Mouse (Mus musculus) bone marrow macrophage, adult 2 months (primary cell): Measurements from ENCODE around the gene Hist1h1c. TPM values are rescaled to one million over a fixed set of nuclear protein-coding genes. Genes with fewer than 3 reads are reported as not detected.

Experiments used
- H3K27ac ChIP-seq: 2 replicates; pipeline ENCODE4 v1.5.1; 2012; ENCODE audit warnings: low read depth, low read length; ENCODE audit not compliant: insufficient read depth
- H3K4me1 ChIP-seq: 2 replicates; pipeline ENCODE4 v1.6.1; 2012; ENCODE audit warnings: low read length; ENCODE audit not compliant: control insufficient read depth, insufficient read depth
- H3K4me3 ChIP-seq: 2 replicates; pipeline ENCODE4 v1.5.1; 2012; ENCODE audit warnings: mild to moderate bottlenecking, low read length, moderate library complexity; ENCODE audit not compliant: insufficient read depth
- CTCF ChIP-seq: IDR thresholded peaks from 2 replicates; pipeline ENCODE4 v1.5.1; 2012; ENCODE audit warnings: low read depth, mild to moderate bottlenecking, low read length, moderate library complexity
- POLR2A ChIP-seq: IDR thresholded peaks from 2 replicates; pipeline ENCODE4 v1.6.1; 2012; ENCODE audit warnings: mild to moderate bottlenecking, low read depth, low read length, borderline replicate concordance
- polyA plus RNA-seq: library from polyadenylated mRNA; stranded (reverse); fragments of >200 nt; gene quantifications from 2 replicates; pipeline ENCODE4 v1.2.4, GENCODE M21; 2012; ENCODE audit not compliant: missing spikeins, insufficient read depth, insufficient read length

Gene Hist1h1c
- polyA plus RNA-seq, 1 experiment = 75.5 TPM

DNA sequence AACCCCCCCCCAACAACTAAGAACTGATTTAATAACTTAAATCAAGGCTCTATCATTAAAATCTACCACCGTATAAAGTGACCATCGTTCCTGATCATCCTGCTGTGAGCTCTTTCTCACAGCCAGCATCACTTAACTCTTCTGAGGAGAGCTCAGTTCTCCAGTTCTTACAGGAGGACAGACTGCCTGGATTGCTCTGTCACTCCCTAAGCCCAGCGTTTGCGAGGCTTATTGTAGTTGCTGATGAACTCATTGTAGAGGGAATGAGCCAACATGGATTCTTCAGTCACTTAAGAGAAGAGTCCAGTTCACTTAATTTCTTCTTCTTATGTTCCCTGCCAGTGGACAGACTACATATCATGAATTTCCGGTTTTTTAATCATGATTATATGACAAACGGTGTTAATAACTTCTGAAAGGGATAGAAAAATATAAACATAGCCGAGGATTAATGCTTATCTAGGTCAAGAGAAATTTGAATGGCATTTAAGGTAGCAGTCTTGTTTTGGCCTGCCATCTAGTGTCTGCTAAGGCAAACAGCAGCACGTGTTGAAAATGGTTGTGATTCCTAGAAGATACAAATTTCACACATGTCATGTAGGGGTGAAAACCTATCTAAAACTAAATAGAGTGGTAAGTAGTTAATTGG lies 6.3 kb upstream of the Hist1h1c start:
- TF ChIP-seq POLR2A (no peak), CTCF (no peak)
- H3K4me3 ChIP-seq = no peak overlapping the region

DNA sequence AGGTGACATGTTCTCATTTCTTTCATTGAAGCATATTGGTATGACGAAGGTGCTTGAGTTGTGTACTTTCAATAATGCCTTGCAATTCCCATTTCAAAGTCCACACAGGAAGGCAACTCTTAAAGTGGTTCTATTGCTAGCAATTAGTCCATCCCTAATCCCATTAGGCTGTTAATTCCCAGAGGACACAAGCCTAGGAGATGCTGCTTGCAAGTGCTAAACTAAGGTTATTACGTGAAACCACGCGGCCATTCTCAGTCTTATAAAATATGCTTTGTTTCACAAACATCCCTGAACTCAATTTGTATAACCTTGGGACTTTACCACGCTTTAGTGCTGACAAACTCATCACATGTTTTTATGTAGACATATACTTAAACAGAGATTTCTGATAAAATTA lies 1.5 kb upstream of the Hist1h1c start:
- peaks cover 5% of the 10 kb centered on the region for H3K4me1 ChIP-seq
- H3K4me3 ChIP-seq = no peak overlapping the region
- no peak overlapping the region for H3K27ac ChIP-seq
- TF ChIP-seq POLR2A = no peak
- TF ChIP-seq CTCF = no peak

More for the DNA sequence above, 6.3 kb upstream of the Hist1h1c start:
- Histone ChIP-seq H3K27ac (no peak overlapping the region), H3K4me1 (peaks cover 19% of the 10 kb centered on the region)

DNA sequence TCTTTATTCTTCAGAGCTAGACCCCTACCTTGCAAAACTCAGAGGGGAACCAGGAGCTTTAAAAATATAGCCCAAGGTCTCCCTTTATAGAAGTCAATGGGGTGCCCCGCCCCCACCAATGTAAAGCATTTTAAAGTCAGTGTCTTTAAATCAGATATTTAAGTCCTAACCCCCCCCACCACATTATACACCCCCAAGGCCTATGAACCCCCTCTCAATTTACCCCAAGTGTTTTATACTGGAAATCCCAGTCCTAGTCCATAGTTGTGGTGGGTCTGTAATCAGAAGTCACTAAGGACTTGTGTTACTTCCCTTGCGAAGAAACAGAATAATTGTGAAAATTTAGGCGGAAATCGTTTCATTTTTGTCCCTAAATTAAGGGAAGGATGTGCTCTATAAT lies 567 bp upstream of the Hist1h1c start:
- no peak for TF ChIP-seq POLR2A
- no peak for TF ChIP-seq CTCF
- Histone ChIP-seq H3K4me3 (peak overlapping the region; percentile 51), H3K27ac (peak overlapping the region; percentile 98), H3K4me1 (peaks cover 5% of the 10 kb centered on the region)

DNA sequence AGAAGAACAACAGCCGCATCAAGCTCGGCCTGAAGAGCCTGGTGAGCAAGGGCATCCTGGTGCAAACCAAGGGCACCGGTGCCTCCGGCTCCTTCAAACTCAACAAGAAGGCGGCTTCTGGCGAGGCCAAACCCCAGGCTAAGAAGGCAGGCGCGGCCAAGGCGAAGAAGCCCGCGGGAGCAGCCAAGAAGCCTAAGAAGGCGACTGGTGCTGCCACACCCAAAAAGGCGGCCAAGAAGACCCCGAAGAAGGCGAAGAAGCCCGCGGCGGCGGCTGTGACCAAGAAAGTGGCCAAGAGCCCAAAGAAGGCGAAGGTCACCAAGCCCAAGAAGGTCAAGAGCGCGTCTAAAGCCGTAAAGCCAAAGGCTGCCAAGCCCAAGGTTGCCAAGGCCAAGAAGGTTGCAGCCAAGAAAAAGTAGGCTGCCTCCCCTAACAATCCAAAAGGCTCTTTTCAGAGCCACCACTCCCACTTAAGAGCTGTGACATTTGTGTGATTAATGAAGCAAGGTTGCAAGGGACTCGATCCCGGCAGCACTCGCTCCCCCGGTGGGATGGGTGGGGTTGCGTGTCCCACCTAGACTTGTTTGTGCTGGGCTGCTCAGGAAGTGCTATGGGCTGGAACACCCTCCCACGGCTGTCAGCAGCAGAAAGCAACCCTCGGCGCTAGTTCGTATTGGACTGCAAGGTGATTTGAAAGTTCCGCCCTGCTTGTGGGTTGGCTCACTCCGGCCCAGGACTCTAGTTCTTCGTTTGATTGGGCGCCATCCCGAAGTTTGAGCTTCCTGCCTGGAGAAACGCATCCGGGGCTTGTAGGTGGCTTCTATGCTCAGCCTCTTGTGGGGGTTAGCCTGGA lies 687 bp downstream of the Hist1h1c start:
- Histone ChIP-seq H3K27ac (peak overlapping the region; percentile 98), H3K4me1 (peaks cover 7% of the 10 kb centered on the region), H3K4me3 (peak overlapping the region; percentile 84)
- TF ChIP-seq CTCF (no peak), POLR2A (no peak)

DNA sequence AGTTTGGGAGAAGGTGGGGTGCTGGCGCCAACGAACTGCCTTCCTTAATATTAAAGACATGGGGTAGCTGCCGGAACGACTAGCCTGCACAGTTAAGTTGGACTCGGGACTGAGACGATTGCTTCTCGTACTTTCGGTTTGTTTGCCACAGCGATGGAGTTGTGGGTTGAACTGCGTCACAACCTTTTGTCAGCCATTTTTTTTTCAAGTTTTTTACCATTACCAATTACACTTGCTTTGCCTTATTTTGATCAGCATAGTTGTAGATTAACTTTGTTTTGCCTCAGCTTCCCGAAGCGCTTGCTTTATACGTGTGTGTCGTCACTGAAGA lies 1.3 kb downstream of the Hist1h1c start:
- H3K4me1 ChIP-seq = peaks cover 7% of the 10 kb centered on the region
- peak overlapping the region; percentile 84 for H3K4me3 ChIP-seq
- TF ChIP-seq CTCF (no peak), POLR2A (no peak)
- peak overlapping the region; percentile 98 for H3K27ac ChIP-seq

DNA sequence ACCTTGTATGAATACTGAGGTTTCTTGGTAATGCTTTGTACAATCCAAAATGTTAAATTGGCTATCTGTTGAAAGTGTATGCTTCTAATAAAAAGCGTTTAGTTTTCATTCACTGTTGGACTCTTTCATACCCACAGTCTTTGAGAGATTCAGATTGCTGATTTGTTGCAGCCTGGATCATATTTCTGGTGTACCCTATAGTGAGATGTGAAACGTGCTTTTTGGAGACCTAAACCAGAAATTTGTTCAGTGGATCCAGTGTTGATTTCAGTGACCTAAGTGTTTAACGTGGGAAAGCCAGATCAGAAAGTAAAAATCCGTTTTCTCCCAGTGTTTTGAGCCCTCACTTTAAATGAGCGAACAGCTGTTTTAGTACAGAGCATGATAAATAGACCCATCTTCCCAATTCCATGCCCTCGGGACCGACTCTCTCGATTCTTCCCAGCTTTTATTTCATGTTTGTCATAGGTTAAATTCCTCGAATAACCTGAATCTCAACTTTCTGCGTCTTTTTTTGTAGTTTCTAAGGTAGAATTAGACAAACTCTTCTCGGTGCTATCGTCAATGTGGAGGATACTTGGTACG lies 1.7 kb downstream of the Hist1h1c start:
- TF ChIP-seq POLR2A (no peak), CTCF (no peak)
- H3K4me1 ChIP-seq = peaks cover 7% of the 10 kb centered on the region
- H3K27ac ChIP-seq = peak overlapping the region; percentile 98
- peak overlapping the region; percentile 84 for H3K4me3 ChIP-seq

DNA sequence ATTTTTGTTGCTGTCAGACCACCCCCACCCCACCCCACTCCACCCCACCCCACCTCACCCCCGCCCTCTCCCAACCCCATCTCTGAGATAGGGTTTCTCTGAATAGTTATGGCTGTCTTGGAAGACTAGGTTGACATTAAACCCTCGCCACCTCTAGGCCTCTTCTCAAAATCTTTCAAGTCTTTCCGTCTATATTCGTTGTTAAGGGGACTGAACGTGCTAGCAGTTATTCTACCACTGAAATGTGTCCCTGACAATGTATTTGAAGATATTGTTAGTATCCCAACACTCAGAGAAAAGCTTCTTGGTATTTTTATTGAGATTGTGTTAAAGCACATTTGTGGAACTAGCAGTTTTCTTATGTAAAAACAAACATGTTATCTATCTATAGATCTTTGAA lies 2.3 kb downstream of the Hist1h1c start:
- H3K4me1 ChIP-seq = peaks cover 7% of the 10 kb centered on the region
- peak overlapping the region; percentile 50; the same call in 1 of the 2 replicates for H3K27ac ChIP-seq
- H3K4me3 ChIP-seq = peak overlapping the region; percentile 31; the same call in 1 of the 2 replicates
- no peak for TF ChIP-seq CTCF
- no peak for TF ChIP-seq POLR2A

DNA sequence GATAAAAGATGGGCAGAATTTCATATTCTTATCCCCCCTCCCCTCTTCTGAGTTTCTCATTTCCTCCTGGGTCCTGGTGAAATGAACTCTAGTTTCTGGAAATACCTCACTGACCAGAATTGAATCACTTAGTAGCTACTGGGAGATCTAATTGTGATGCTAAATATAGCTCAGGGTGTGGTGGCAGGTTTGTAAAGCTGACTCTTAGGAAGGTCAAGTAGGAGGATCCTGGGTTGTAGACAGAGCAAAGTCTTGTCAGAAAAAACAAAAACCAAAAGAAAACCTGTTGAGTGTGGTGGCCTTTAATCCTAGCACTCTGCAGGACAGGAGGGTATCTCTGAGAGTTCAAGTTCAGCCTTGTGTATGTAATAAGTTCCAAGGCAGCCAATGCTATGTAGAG lies 3.4 kb downstream of the Hist1h1c start:
- Histone ChIP-seq H3K4me1 (peaks cover 7% of the 10 kb centered on the region), H3K4me3 (no peak overlapping the region), H3K27ac (no peak overlapping the region)
- no peak for TF ChIP-seq CTCF
- no peak for TF ChIP-seq POLR2A

DNA sequence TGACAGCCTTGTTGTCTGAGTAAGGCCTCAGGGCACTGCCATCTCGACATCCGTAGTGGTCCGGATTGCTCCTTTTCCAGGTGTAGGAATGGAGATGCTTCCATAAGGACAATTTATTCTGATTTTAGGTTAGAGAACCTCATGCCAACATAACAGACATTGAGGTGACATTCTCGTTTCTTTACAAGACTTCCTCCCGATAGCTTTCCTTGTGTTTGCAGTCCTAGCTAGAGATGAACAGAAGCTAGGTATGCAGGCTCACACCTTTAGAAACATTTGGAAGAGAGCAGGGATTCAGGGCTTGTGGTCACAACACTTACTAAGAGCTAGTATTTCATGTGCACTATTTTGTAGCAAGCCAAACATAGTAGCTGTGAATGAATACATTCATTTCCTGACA lies 4.6 kb downstream of the Hist1h1c start:
- Histone ChIP-seq H3K4me3 (no peak overlapping the region), H3K4me1 (peaks cover 9% of the 10 kb centered on the region), H3K27ac (no peak overlapping the region)
- TF ChIP-seq CTCF = no peak
- TF ChIP-seq POLR2A = no peak

DNA sequence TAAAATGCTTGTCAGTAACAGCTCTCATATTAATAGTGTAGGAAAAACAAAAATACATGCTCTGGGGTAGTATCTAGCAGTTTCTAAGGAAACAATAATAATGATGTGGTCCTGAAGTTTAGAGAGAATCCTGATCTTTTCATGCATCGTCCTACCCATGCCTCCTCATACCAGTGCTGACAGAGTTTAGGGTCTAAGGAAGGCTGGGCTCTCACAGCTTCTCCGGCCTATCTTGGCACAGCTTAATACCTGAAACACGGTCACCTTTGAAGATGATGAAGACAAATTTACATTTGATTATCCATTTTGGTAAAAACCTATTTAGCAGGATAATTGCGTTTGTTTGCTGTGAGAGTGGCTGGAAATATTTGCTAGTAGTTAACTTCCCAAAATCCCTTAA lies 5.4 kb downstream of the Hist1h1c start:
- peaks cover 14% of the 10 kb centered on the region for H3K4me1 ChIP-seq
- H3K4me3 ChIP-seq = no peak overlapping the region
- no peak overlapping the region for H3K27ac ChIP-seq
- TF ChIP-seq POLR2A (no peak), CTCF (no peak)
